Mouse (Mus musculus): ENCODE data around the gene Zfp870. TPM values are rescaled to one million over a fixed set of nuclear protein-coding genes. Genes with fewer than 3 reads are reported as not detected.
A peak's percentile ranks its signal among the peaks of the same experiment; 100 is the strongest.
"Not testable (repeated sequence)": the region's sequence is repeated elsewhere in the genome, so short reads cannot be mapped to it uniquely, and the experiment has no call there.

Zfp870 gene
- polyA plus RNA-seq, 1 experiment from 2014 or later: 4.9 TPM

DNA sequence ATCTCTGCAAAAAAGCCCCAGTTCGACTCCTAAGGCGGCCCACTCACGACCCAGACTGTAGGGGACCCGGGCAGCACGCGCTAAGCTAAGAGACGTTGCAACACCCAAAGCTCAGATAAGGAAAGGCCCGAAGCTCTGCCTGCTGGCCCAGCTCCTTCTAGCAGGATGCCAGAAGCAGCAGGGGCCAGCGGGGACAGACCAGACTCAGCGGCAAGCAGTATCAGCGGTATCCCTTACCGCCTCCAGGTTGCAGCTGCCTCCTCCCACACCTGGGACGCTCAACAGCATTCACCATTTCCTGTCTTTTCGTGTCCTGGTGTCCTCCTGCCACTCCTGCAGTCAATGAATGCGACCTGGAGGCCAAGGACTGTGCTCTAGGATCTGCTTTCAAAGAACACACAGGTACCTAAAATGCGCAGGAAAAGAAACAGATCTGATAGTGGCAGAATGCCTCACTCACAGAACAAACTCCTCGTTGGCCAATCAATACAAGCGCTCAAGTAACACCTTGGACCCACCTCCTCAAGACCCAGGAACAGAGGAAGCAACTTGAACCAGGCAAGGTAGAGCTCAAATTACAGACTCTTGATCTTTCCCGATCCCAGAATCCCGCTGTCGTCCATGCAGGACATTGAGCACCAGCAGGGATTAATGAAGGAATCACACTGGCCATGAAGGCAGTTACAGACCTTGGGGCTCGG, 13.8 kb downstream of the Zfp870 start:
- DNase-seq (ENCODE audit: low spot score) (peak; percentile 35), ATAC-seq (no peak)
- Histone ChIP-seq H3K36me3 (ENCODE audit: insufficient read depth, low read length) (no peaks in the 10 kb centered on the region), H3K4me2 (replicated peaks; ENCODE audit: low read depth, low read length) (peak overlapping the region; percentile 25), H3K9ac (replicated peaks; ENCODE audit: low read depth) (no peak overlapping the region), H3K4me3 (ENCODE audit: low read depth, low read length) (no peak overlapping the region), H3K27me3 (replicated peaks; ENCODE audit: insufficient read depth, low read length) (no peaks in the 10 kb centered on the region), H3K27ac (ENCODE audit: low read length) (no peak overlapping the region), H3K9me3 (ENCODE audit: low read length) (no peaks in the 10 kb centered on the region), H3K4me1 (ENCODE audit: insufficient read depth, low read depth, low read length) (no peaks in the 10 kb centered on the region; the same call in 1 of the 2 replicates)
- TF ChIP-seq CTCF (IDR thresholded peaks at IDR 0.05): no peak
- no peak for TF ChIP-seq EP300 (IDR thresholded peaks at IDR 0.05)
- 3% methylated on average over 22 of the region's 22 CpGs for WGBS

DNA sequence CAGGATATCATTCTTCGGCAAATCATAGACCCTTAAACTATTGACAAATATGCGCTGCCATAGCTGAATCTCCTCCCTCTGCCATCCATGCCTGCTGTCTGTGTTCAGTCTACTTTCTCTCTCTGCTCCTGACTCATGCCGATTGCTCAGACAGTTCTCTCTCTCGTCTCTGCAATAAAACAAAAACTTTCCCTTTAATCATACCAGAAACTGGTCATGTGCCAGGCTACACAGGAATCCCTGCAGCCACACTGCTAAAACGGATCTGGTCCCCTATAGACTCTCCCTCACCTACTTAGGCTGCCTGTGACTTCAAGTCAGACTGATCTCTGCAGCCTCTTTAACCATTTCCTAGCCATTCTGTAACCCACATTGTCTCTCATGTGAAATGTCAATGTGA, 18.7 kb downstream of the Zfp870 start:
- Histone ChIP-seq H3K4me3 (ENCODE audit: low read depth, low read length) (no peak overlapping the region), H3K9me3 (ENCODE audit: low read length) (no peaks in the 10 kb centered on the region), H3K36me3 (ENCODE audit: insufficient read depth, low read length) (no peaks in the 10 kb centered on the region), H3K27ac (ENCODE audit: low read length) (no peak overlapping the region), H3K27me3 (replicated peaks; ENCODE audit: insufficient read depth, low read length) (no peaks in the 10 kb centered on the region), H3K9ac (replicated peaks; ENCODE audit: low read depth) (no peak overlapping the region), H3K4me1 (ENCODE audit: insufficient read depth, low read depth, low read length) (no peaks in the 10 kb centered on the region; the same call in 1 of the 2 replicates), H3K4me2 (replicated peaks; ENCODE audit: low read depth, low read length) (no peak overlapping the region)
- 64% methylated on average over 5 of the region's 5 CpGs for WGBS
- ATAC-seq: no peak
- DNase-seq (ENCODE audit: low spot score): no peak
- TF ChIP-seq CTCF (IDR thresholded peaks at IDR 0.05) (no peak), EP300 (IDR thresholded peaks at IDR 0.05) (no peak)

DNA sequence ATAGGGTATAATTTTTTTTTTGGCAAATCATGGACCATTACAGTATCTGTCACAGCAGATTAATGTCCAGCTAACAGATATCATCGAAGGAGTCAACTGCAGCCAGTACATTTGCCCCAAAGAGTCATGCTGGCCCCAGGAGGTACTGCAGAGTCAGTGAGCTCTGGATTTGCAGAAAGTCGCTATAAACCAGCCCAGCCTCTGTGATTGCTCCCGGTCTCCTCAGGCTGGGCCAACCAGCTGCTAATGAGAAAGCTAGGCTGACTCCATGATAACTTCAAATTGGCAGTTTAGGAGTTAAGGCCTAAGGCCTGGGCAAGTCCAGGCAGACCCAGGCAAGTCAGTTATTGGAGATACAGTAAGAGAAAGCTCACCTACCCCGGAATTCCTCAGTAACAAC, 19.4 kb downstream of the Zfp870 start:
- ATAC-seq (no peak), DNase-seq (ENCODE audit: low spot score) (no peak)
- 79% methylated on average over 4 of the region's 4 CpGs for WGBS
- Histone ChIP-seq H3K4me1 (ENCODE audit: insufficient read depth, low read depth, low read length) (no peaks in the 10 kb centered on the region; the same call in 1 of the 2 replicates), H3K27ac (ENCODE audit: low read length) (no peak overlapping the region), H3K27me3 (replicated peaks; ENCODE audit: insufficient read depth, low read length) (no peaks in the 10 kb centered on the region), H3K4me2 (replicated peaks; ENCODE audit: low read depth, low read length) (no peak overlapping the region), H3K4me3 (ENCODE audit: low read depth, low read length) (no peak overlapping the region), H3K9ac (replicated peaks; ENCODE audit: low read depth) (no peak overlapping the region), H3K36me3 (ENCODE audit: insufficient read depth, low read length) (no peaks in the 10 kb centered on the region), H3K9me3 (ENCODE audit: low read length) (no peaks in the 10 kb centered on the region)
- TF ChIP-seq CTCF (IDR thresholded peaks at IDR 0.05) (no peak), EP300 (IDR thresholded peaks at IDR 0.05) (no peak)

DNA sequence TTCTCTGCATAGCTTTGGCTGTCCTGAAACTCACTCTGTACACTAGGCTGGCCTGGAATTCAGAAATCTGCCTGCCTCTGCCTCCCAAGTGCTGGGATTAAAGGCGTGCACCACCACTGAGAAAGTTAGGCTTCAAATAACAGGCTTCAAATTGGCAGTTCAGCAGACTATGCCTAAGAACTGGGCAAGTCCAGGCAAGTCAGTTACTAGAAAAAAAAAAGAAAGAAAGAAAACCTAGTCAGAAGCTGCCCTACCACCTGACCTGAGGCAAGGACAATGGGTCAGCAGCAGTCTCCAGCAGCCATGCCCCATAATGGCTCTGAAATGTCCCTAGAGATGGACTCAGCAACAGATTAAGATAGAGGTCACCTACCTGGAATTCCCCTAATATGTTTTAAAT, 20.0 kb downstream of the Zfp870 start:
- Histone ChIP-seq H3K9me3 (ENCODE audit: low read length) (no peaks in the 10 kb centered on the region), H3K27me3 (replicated peaks; ENCODE audit: insufficient read depth, low read length) (no peaks in the 10 kb centered on the region), H3K4me3 (ENCODE audit: low read depth, low read length) (no peak overlapping the region), H3K4me2 (replicated peaks; ENCODE audit: low read depth, low read length) (no peak overlapping the region), H3K36me3 (ENCODE audit: insufficient read depth, low read length) (no peaks in the 10 kb centered on the region), H3K27ac (ENCODE audit: low read length) (no peak overlapping the region), H3K9ac (replicated peaks; ENCODE audit: low read depth) (no peak overlapping the region), H3K4me1 (ENCODE audit: insufficient read depth, low read depth, low read length) (no peaks in the 10 kb centered on the region)
- DNase-seq (ENCODE audit: low spot score) (no peak), ATAC-seq (no peak)
- WGBS: 97% methylated on average over 1 of the region's 1 CpGs
- no peak for TF ChIP-seq EP300 (IDR thresholded peaks at IDR 0.05)
- no peak for TF ChIP-seq CTCF (IDR thresholded peaks at IDR 0.05)

DNA sequence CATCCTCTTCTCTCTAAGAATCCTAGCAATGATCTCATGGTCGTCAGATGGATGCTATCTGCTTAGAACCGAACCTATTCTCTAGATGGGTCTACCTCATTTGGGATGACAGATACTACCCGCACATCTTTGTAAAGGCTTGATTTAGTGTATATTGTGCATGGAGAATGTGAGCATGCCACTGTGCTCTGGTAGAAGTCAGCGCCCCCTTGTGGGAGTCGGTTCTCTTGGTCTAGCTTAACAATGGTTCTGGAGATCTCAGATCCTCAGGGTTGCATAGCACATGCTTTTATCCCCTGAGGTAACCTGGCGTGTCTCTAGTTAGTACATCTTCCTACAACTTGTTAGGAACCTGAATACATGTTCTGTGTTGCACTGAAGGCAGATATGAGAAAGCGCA, 24.2 kb downstream of the Zfp870 start:
- H3K27ac ChIP-seq (ENCODE audit: low read length); H3K4me3 ChIP-seq (ENCODE audit: low read depth, low read length); H3K4me2 ChIP-seq (replicated peaks; ENCODE audit: low read depth, low read length); H3K4me1 ChIP-seq (ENCODE audit: insufficient read depth, low read depth, low read length); H3K36me3 ChIP-seq (ENCODE audit: insufficient read depth, low read length); H3K9ac ChIP-seq (replicated peaks; ENCODE audit: low read depth); ATAC-seq; DNase-seq (ENCODE audit: low spot score); H3K27me3 ChIP-seq (replicated peaks; ENCODE audit: insufficient read depth, low read length); H3K9me3 ChIP-seq (ENCODE audit: low read length): not testable (repeated sequence)
- WGBS: 57% methylated on average over 3 of the region's 7 CpGs

DNA sequence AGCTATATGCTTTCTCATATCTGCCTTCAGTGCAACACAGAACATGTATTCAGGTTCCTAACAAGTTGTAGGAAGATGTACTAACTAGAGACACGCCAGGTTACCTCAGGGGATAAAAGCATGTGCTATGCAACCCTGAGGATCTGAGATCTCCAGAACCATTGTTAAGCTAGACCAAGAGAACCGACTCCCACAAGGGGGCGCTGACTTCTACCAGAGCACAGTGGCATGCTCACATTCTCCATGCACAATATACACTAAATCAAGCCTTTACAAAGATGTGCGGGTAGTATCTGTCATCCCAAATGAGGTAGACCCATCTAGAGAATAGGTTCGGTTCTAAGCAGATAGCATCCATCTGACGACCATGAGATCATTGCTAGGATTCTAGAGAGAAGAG, 34.7 kb downstream of the Zfp870 start:
- WGBS: 74% methylated on average over 2 of the region's 6 CpGs

DNA sequence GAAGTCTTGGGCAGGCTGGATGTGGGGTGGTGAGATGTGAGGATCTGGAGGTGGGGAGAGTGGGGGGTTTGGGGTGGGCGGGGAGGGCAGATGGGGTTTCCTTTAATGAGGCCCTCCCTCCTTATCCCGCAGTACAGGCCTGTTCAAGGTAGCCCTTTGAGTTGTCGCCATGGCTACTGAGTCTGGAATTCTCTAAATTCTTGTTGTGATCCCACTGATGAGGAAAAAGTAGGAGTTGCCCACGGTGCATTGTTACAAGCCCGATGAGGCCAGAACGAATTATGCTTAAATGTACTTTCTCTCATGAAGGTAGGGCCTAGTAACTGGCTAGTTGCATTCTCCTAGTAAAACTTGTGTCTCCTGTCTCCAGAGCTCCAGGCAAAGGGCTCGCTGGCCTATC, 39.9 kb downstream of the Zfp870 start:
- H3K4me3 ChIP-seq (ENCODE audit: low read depth, low read length): no peak overlapping the region
- H3K36me3 ChIP-seq (ENCODE audit: insufficient read depth, low read length): no peaks in the 10 kb centered on the region
- no peak for DNase-seq (ENCODE audit: low spot score)
- no peaks in the 10 kb centered on the region for H3K27me3 ChIP-seq (replicated peaks; ENCODE audit: insufficient read depth, low read length)
- WGBS: 58% methylated on average over 7 of the region's 7 CpGs
- H3K4me2 ChIP-seq (replicated peaks; ENCODE audit: low read depth, low read length): no peak overlapping the region
- no peaks in the 10 kb centered on the region for H3K9me3 ChIP-seq (ENCODE audit: low read length)
- H3K27ac ChIP-seq (ENCODE audit: low read length): no peak overlapping the region
- no peaks in the 10 kb centered on the region for H3K4me1 ChIP-seq (ENCODE audit: insufficient read depth, low read depth, low read length)
- H3K9ac ChIP-seq (replicated peaks; ENCODE audit: low read depth): no peak overlapping the region
- ATAC-seq: no peak
- TF ChIP-seq CTCF (IDR thresholded peaks at IDR 0.05) (no peak), EP300 (IDR thresholded peaks at IDR 0.05) (no peak)

More for the DNA sequence above, 34.7 kb downstream of the Zfp870 start:
- H3K27ac ChIP-seq (ENCODE audit: low read length); ATAC-seq; H3K4me2 ChIP-seq (replicated peaks; ENCODE audit: low read depth, low read length); DNase-seq (ENCODE audit: low spot score); H3K4me3 ChIP-seq (ENCODE audit: low read depth, low read length); H3K4me1 ChIP-seq (ENCODE audit: insufficient read depth, low read depth, low read length); H3K9me3 ChIP-seq (ENCODE audit: low read length); H3K9ac ChIP-seq (replicated peaks; ENCODE audit: low read depth); H3K36me3 ChIP-seq (ENCODE audit: insufficient read depth, low read length); H3K27me3 ChIP-seq (replicated peaks; ENCODE audit: insufficient read depth, low read length): not testable (repeated sequence)
